Mouse (Mus musculus) adrenal gland, postnatal 25 days (tissue): Measurements from ENCODE around the gene Fgd2. TPM values are rescaled to one million over a fixed set of nuclear protein-coding genes. Genes with fewer than 3 reads are reported as not detected.
"Not testable (repeated sequence)": the region's sequence is repeated elsewhere in the genome, so short reads cannot be mapped to it uniquely, and the experiment has no call there.

ENCODE experiments used
- DNase-seq: peaks from one replicate; pipeline ENCODE4 v3.0.0; 2021; ENCODE audit warnings: mixed read lengths
- total RNA-seq: library from RNA; stranded (reverse); gene quantifications from 2 replicates; pipeline ENCODE4 v1.2.3, GENCODE M21; 2021

Fgd2 gene
- total RNA-seq, 1 experiment from 2014 or later: 3.0 TPM

DNA sequence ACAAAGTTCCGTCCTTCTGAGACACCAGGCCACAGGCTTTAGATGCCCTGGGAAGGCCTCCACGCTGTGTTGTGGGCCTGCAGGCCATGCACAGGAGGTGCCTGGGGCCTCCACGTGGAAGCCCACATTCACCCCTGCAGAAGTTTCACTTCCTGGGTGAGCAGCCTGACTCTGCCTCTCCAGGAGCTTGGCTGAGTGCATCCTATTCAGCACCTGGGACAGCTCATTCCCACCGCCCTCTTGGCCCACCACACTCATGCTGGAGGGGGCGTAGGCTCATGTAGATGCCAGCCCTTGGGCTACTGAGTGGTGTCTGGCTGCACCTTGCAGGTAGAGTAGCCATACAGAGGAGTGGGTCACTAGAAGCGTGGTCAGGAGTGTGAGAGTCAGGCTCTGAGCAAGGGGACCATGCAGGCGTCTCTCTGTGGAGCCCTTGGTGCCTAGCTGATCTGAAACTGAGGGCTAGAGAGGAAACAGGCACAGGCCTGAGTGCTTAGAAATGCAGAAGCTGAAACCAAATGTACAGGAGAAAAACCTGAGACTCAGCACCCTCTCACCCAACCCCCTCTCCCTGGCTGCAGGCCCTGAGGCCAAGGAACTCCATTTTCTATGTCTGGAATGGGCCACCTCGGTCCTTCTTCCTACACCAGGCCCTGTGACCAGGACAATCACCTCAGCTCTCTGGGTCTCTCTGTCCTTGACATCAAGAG, 1.4 kb downstream of the Fgd2 start:
- DNase-seq: no peak

DNA sequence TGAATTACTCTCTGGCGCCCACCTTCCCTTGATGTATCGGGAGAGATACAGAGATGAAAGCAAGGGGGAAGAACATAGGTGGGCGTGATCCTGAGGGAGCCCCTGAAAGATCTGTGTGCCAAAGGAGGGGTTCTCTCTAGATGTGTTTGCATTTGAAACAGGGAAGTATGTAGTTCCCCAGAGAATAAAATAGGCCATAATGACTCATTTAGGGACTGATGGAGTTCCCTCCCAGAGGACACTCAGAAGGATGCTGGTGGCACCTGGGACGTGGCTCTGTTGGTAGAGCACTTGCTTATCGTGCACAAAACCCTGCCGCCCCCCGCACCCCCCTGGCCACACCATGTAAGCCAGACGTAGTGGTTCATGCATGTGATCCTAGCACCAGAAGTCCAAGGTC, 2.4 kb downstream of the Fgd2 start:
- DNase-seq: no peak

DNA sequence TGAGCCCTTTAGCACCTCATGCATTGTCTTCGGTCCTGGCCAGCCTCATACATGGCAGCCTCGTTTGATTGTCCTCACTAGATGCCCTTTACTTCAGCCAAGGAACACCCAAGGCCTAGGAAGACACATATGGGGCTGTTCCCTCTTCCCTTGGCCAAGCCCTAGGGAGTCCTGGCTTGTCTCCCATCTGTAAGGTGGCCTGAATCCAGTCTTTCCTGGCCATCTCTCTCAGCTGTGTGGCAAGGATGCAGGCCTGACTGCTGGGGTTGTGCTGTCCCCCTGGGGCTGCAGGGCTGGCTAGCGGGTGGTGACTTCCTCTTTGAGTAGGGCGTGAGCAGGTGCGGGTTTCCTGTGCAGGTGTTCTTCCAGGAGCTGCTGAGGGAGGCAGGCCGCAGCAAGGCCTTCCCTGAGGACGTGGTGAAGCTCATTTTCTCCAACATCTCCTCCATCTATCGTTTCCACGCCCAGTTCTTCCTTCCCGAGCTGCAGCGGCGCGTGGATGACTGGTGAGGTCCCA, 4.4 kb downstream of the Fgd2 start:
- no peak for DNase-seq

DNA sequence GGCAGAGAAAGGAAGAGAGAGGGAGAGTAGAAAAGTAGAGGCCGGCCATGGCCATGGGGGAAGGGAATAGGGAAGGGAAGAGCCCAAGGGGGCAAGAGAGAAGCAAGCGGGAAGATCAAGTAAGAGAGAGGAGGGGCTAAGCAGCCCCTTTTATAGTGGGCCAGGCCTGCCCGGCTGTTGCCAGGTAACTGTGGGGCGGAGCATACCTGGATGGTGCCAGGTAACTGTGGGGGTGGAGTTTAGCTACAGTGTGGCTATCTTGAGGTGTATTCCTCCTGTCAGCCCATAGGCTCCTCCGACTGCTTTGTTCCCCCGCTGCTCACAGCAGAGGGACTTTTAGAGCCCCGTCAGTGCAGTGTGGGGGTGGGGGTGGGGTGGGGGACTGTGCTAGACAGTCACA, 8.0 kb downstream of the Fgd2 start:
- DNase-seq: no peak

DNA sequence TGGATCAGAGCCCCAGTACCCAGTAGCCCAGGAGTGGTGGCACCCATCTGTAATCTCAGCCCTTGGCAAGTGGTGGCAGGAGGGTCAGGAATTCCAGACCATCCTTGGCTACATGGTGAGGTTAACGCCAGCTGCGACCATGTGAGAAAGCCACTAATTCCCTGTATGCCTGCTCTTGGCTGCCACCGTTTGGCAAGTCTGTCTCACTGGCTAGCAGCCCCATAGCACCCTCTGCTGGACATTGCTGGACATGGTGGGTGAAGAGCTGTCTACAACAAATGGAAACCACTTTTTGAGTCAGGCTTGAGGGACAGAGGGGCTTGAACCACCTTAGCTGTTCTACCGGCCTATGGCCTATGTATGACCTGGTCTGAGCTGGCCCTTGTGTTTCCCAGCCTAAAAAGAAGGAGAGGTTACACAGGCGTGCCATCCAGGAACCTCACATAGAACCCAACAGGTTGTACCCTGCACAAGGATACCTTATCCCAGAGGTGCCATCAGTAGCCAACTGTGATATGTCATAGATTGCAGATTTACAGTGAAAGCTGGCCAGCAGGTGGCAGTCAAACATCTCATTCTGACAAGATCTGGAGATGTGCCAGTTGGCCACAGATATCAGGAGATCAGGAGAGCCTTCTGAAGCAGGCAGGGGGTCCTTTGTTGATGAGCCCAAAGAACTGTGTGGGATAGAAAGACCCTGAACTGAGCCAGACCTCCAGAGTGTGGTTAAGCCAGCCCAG, 10.4 kb downstream of the Fgd2 start:
- DNase-seq: peak; percentile 90

DNA sequence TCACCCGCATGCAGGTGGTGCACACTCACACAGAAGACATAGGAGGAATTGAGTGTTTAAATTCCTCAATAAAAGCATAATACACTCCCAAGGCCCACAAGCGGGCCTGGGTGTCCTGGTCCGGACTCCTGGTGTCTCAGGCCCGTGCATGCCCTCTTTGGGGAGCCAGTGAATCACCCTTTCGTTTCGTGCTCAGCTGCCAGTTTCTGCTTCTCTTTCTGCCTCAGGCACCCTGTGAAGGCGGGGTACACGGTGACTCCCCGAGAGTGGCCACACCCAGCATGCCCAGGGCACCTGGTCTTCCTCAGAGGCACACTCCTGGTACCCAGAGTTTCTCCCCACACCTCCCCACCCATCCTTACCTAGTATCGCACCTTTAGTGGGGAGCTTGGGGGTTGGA, 15.2 kb downstream of the Fgd2 start:
- DNase-seq: no peak

DNA sequence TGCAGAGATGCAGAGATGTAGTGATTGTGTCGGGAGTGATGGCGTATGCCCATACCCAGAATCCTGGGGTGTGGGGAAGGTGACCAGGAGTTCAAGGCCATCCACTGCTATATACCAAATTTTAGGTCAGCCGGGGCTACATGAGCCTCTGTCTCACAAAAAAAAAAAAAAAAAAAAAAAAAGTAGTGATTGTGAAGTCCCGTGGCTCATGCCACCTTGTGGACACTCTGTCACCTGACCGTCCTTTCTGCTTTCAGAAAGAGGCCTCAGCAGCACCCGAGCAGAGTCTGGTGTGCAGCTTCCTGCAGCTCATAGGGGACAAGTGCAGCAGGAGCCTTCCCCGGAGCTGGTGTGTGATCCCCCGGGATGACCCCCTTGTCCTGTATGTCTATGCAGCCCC, 17.3 kb downstream of the Fgd2 start:
- no peak for DNase-seq

DNA sequence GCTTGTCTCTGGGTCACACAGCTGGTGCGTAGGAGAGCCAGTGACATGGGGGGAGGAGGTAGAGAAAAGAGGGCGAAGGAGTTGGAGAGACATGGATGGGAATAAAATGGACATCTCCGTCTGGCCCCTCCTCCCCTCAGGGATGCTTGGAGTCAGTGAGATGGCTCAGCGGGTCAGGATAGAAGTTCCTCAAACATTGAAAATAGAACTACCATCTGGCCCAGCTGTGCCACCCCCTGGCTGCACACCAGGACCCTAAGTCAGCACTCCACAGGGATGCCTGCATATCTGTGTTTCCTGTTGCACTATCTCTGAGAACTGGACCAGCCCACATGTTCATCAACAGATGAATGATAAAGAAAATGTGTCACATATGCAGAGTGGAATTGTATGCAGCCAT, 19.5 kb downstream of the Fgd2 start:
- no peak for DNase-seq

DNA sequence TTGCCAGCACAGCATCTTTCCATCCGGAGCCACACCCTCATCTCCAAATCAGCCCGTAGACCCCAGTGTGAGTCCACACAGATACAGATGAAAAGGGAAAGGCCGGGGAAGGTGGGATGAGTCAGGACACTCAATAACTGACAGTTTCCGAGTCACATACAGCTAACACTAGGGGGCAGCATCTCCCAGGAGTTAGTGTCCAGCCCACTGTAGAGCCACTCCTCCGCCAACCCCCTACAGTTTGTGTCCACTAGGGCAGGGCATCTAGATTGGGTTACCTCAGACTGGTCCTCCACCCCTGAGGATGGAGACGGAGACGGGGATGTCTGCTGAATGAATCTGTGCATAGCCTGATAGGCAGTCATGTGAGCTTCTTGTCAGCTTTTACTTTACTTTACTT, 20.8 kb downstream of the Fgd2 start:
- DNase-seq: peak; percentile 78

DNA sequence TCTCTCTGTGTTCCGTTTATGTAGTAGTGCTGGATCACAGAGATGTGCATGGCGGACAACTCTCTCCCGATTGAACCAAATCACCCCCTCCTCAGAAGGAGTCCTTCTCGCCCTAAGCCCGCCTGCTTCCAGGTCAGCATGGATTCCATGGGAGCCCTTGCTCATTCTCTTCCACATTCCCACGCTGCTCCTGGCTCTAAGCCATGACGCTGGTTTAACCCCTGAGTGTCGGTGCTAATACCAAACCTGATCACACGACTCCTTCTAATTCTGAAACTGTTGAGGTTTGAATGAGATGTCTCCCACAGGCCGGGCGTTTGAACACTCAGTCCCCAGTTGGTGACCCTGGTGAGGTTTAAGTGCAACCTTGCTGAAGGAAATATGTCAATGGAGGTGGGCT, 21.7 kb downstream of the Fgd2 start:
- no peak for DNase-seq

DNA sequence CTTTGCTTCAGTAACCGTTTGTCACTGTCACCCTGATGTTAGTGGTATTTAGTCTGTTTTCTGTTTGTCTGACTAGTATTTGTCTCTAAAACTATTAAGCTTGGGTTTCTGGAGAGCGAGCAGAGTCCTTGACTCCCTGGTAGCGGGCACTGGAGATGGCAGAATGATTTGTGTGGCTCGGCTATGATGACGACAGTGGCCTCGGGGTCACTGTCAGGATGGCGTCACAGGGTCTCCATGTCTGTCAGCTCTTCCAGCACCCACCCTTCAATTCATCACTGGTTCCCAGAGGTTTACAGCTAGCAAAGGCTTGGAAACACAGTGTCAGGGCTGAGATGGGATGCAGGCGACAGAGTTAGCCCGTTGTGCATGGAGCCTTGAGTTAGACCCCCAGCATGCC, 23.2 kb downstream of the Fgd2 start:
- DNase-seq: peak; percentile 66

DNA sequence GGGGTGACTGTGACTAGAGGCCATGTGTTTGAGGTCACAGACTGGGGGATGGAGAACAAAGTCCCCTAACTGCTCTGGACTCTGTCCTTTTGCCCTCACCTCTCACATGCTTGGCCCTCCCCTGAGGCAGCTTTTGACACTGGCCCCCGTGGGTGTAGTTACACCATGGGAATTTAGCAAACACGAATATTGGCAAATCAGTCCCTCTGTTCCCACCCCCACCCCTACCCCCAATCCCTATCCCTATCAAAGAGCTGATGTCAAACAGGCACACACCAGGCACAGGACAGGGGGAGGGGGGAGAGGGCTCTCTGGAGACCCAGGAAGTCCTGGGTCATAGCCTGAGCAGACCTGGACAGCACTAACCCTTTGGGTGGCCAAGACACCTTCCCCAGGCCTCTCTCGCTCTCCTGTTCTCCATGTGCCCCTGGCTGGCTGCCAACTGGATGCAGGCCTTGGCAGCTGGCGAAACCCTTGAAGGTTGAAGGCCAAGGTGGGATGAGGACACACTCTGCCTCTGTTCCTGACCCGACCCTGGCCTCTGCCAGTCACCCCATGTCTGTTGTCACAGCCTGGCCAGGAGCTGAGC, 24.2 kb downstream of the Fgd2 start:
- DNase-seq: peak; percentile 89

DNA sequence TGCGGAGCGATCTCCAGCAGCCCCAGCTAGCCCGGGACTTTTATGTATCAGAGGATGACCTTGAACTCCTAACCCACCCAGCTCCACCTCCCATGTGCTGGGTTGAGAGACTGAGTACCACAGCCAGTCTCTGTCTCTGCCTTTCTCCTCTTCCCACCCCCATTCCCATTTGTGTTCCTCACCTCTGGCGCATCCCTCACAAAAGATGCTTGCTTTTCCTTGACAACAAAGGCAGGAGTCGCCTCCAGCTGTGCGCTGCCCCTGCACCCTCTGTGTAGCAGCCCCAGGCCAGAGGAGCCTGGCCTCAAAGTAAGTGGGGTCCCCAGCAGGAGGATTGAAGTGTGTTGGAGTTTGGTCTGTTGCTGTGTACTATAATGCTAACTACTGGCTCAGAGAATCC, 25.0 kb downstream of the Fgd2 start:
- no peak for DNase-seq

DNA sequence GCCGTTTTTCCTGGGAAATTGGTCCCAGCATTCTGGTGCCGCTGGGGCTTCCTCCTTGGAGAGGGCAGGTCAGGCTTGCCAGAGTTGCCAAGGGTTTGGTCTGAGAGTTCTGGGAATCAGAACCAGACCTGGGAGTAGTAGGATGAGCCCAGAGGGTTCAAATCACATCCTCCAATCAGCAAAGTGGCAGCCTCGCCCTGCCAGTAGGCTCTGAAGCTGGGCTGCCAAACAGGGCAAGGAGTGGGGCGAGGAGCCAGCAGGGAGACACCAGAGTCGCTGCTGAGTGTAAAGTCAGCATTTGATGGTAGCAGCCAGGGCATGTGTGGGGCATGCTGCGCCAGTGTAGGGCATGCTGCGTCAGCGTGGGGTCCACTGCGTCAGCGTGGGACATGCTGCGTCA, 28.3 kb downstream of the Fgd2 start:
- peak; percentile 65 for DNase-seq

DNA sequence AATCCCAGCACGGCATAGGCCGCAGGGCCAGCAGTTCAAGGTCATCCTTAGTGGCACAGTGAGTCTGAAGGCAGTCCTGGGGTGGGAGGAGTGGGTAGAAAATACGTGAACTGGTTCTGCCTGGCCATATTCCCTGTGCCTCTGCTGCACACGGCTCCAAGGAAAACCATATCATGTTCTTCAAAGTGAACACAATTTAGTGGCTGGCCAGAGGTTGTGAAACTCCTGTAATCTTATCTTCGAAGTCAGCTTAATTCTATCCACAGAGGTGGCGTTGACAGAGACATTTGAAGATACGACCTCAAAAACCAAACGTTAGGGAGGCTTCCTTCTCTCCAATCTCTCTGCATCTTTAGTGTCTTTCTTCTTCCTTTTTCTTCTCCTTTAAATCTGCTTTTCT, 30.6 kb downstream of the Fgd2 start:
- DNase-seq: no peak

DNA sequence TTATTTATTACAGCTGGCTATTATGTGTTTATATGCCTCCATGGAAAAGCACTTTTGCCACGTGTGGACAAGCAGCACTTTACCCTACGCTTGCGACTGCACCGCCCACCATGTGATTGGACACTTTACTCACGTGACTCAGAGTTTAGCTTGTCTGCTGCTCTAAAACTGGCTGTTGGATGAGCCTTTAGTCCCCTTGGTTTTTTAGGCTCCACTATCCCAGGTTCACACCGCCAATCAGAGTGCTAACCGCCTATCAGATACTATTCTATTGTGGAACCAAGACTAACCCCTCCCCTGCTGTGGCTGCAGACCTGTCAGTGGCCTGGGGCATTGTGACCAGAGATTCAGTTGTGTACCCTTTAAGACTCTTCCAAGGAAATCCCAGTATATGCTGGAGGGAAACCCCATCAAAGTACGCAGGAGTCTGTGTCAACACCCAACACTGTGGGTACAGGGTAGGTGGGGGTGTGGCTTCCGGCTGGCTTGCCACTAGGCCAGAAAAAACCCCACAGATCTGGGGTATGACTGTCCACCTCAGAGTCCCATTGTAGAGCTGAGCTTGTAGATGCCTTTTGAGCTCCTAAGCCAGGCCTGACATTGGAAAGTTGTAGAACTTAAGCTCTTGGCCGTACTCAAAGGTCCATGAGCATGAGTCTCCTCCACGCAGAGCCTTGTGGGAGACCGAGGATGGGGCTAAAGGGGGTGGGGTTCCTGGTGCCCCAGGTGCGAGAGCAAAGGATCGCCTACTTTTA, 32.8 kb downstream of the Fgd2 start:
- no peak for DNase-seq

DNA sequence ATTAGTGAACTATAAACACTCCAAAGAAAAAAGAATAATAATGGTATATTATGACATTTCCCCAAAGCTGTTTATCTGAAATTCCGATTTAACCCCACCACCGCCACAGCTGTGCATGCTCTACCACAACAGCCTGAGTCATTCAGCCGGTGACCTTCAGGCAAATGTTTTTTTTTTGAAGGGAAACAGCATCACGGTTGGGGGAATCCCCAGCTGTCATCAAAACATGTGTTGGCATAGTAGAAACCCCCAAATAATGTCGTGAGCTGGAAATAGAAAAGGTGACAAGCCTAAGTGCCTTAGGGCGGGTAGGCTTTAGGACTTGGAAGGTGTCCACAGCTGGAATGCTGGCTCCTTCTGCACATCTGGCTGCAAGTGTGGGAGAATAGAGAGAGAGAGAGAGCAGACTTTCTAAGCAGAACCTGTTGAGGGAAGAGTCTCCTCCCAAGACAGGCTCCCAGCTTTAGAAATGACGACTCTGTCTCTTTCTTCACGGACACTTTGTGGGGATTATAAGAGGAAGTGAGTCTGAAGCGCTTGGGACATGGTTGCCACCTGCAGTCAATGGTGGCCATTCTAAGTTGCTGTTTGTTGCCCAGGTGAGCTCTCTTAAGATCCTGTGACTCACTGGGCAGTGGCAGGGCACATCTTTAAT, 33.5 kb downstream of the Fgd2 start:
- peak; percentile 46 for DNase-seq

DNA sequence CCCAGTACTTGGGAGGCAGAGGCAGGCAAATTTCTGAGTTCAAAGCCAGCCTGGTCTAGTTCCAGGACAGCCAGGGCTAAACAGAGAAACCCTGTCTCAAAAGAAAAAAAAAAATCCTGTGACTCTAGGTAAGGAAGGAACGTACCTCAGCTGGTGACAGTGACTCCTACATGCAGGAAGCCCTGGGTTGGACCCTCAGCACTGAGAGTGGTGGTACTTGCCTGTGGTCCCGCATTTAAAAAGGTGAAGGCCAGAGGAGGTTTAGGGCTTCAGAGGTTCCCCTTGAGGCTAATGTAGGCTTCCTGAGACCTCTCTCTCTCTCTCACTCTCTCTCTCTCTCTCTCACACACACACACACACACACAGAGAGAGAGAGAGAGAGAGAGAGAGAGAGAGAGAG, 34.0 kb downstream of the Fgd2 start:
- not testable (repeated sequence) for DNase-seq

DNA sequence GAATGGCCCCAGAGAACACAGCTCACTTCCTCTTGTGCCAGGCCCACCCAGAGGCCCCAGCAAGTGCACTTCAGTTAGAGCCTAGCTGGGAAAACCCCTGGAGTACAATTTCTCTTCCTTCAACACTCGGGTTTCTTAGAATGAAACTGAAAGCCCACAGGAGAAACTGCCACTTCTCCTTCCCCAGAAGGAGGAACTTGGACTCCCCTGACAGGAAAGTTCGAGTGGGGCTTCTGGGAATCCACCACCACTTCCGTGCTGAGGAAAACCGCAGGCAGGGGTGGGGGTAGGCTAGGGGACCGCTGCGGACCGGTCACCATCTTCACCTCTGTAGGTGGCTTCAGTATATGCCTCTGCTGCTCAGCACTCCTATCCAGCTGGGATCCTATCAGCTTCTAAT, 34.7 kb downstream of the Fgd2 start:
- no peak for DNase-seq

DNA sequence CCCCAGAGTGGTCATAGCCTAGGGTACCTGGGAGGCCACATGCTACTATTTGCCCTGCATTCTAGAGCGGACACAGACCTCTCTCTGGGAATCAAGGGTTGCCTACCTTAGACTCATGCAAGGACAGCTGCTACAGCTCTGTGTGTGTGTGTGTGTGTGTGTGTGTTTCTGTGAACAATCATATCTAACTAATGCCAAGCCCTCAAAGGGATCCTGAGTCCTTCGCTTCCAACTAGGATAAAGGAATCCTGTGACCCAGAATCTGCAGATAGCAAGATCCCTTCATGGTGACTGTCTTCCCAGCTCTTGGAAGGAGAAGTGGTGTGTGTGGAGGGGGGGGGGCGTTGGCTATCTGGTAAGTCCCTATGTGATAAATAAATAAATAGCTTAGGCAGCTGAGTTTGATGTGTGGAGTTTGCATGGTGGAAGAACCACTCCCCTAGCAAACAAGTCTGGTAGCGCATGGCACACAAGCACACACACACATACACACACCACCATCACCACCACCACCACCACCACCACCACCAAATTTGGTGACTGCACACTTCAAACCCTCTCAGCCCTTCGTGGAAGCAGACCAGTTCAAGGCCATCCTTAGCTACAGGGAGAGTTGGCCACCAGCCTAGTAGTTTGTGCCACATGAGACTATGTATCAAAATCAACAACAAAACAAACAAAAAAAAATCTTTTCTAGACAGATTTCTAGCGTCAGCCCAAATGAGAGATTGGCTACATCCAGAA, 35.5 kb downstream of the Fgd2 start:
- no peak for DNase-seq

DNA sequence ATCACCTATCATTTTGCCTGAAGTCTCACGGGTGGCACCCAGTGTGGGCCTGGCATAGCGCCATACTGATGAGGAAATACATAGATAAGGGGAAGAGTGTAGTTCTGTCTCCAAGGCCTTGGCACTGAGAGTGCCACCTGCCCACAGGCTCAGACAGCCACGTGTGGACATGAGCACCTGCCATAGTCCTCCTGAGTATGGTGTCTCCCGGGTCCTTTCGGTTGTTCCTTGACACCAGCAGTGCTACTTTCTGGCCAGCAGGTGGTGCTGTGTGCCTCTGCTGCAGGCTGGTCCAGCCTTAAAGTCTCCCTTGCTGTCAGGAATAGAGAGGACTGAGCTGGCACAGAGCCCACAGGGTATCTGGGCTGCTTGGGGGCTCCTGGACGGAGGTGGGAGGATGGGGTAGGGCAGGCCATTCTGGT, 36.1 kb downstream of the Fgd2 start:
- DNase-seq: peak; percentile 81
